Mouse (Mus musculus) heart, adult 2 months (tissue): ENCODE results near the gene Slc5a11. TPM values are rescaled to one million over a fixed set of nuclear protein-coding genes. Genes with fewer than 3 reads are reported as not detected.

Source experiments
- DNase-seq, 2 experiments: peaks; one replicate each; pipeline ENCODE4 v3.0.0; 2021
- H3K27ac ChIP-seq: fragments of 200-600 bp; 2 replicates; pipeline ENCODE4 v1.8.1; 2022
- H3K27me3 ChIP-seq: fragments of 200-500 bp; 2 replicates; pipeline ENCODE4 v1.6.1; 2012; ENCODE audit warnings: mild to moderate bottlenecking, low read length, inconsistent platforms, mixed read lengths; ENCODE audit not compliant: control insufficient read depth, insufficient read depth
- H3K36me3 ChIP-seq: fragments of 200-500 bp; 2 replicates; pipeline ENCODE4 v1.6.1; 2012; ENCODE audit warnings: low read length, inconsistent platforms; ENCODE audit not compliant: control insufficient read depth, insufficient read depth
- H3K4me1 ChIP-seq: fragments of 200-500 bp; 2 replicates; pipeline ENCODE4 v1.6.1; 2011; ENCODE audit warnings: low read length; ENCODE audit not compliant: control insufficient read depth, insufficient read depth
- H3K4me3 ChIP-seq: fragments of 200-600 bp; 2 replicates; pipeline ENCODE4 v1.8.1; 2022
- H3K79me2 ChIP-seq: fragments of 200-500 bp; replicated peaks from 2 replicates; pipeline ENCODE4 v1.6.1; 2012; ENCODE audit warnings: mild to moderate bottlenecking, inconsistent platforms, low read length, moderate library complexity, mixed read lengths; ENCODE audit not compliant: control insufficient read depth, insufficient read depth
- H3K9ac ChIP-seq: fragments of 200-500 bp; 2 replicates; pipeline ENCODE4 v1.6.1; 2012; ENCODE audit warnings: low read depth, mild to moderate bottlenecking, control low read depth, inconsistent platforms, low read length, mixed read lengths
- CTCF ChIP-seq: fragments of 200-600 bp; IDR thresholded peaks from 2 replicates; pipeline ENCODE4 v1.8.1; 2022; ENCODE audit warnings: antibody characterized with exemption, mild to moderate bottlenecking, moderate library complexity
- EP300 ChIP-seq: fragments of 200-500 bp; IDR thresholded peaks from 2 replicates; pipeline ENCODE4 v1.6.1; 2011; ENCODE audit warnings: low read depth, low read length, control low read depth; ENCODE audit not compliant: insufficient read depth
- POLR2A ChIP-seq: fragments of 200-500 bp; IDR thresholded peaks from 2 replicates; pipeline ENCODE4 v1.6.1; 2011; ENCODE audit warnings: mild to moderate bottlenecking, low read depth, low read length, control low read depth; ENCODE audit not compliant: insufficient read depth
- WGBS: fragments of 180-500 bp; shearing (Covaris S2); methylation state at CpG from one replicate; pipeline ENCODE4 v1.1.7; 2018; 5-methylcytosine and 5-hydroxymethylcytosine counted together
- intact Hi-C: fragments of 180-260 bp; cut with DNase I; formaldehyde crosslinking; loops from one replicate; pipeline ENCODE4 v1.15.1; 2025
- long read RNA-seq: library from polyadenylated mRNA; stranded (forward); transcript quantifications from one replicate; pipeline ENCODE4 v2.0.0, GENCODE M21; 2021
- polyA plus RNA-seq: library from polyadenylated mRNA; depleted of rRNA; stranded (reverse); fragments of >200 nt; gene quantifications from 2 replicates; pipeline ENCODE4 v1.2.3, GENCODE M21; 2012; rRNA removed
- total RNA-seq, 2 experiments: library from RNA; stranded (reverse); gene quantifications; 2 replicates each; pipeline ENCODE4 v1.2.3; 2021

Gene Slc5a11
- total RNA-seq (not detected), polyA plus RNA-seq (0.10 TPM in 1 of 2 replicates, not detected in the other)
- long read RNA-seq = 0 reads

DNA sequence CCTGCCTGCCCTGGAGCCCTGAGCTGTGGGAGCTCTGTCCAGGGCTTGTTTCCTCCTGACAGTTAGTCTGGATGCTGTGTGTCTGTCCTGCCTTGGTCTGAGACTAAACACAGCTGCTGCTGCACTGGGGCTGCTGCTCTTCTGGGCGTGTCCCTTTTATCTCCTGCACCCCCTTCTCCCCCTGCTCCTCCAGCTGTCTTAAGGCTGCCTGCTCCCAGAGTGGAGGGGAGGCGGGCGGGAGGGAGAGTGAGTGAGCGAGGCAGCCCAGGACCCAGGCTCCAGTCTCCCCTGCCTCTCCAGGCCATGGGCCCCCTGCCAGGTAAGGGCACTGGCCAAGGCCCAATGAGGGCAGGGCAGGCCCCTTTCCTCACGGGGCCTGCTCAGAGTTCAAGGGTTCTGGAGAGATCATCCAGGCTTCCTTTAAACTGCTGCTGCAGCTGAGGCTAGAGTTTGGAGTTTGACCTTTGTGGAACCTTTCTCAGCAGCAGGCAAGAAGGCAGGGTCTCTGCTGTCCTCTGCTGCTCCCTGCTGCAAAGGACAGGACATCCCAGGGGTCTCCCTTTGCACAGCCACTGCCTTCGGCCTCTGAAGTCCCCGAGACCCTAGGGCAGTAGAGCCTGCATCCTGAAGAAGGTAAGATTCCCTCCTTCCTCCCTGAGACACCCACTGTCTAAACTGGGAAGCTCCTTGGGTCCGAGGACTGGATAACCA is at the start of gene Slc5a11:
Slc5a11 (plus strand) TSS at position 416 of the 711 bp plus-strand sequence.
- Histone ChIP-seq H3K79me2 (no peaks in the 10 kb centered on the region), H3K36me3 (no peaks in the 10 kb centered on the region), H3K4me1 (no peaks in the 10 kb centered on the region), H3K27ac (no peak within 1 kb of the TSS), H3K27me3 (no peaks in the 10 kb centered on the region), H3K4me3 (no peak within 1 kb of the TSS), H3K9ac (no peak within 1 kb of the TSS)
- DNase-seq = peak; percentile 24 to 29
- intact Hi-C loops = no loop called here
- TF ChIP-seq CTCF (no peak), EP300 (no peak), POLR2A (no peak)
- 57% methylated on average over 8 of the region's 8 CpGs for WGBS

DNA sequence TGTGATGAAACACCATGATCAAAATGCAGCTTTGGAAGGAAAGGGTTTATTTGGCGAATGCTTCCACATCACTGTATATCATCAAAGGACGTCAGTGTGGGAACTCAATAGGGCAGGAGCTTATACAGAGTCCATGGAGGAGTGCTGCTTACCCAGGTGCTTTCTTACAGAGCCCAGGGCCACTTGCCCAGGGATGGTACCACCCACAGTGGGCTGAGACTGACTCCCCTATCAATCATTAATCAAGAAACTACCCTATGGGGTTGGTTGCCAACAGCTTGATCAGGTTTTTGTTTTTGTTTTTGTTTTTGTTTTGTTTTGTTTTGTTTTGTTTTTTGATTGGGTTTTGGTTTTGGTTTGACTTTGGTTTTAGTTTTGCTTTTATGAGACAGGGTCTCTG is 47.1 kb upstream of the Slc5a11 start:
- H3K79me2 ChIP-seq = no peaks in the 10 kb centered on the region; the same call in 1 of the 2 replicates
- H3K9ac ChIP-seq = no peak overlapping the region
- 80% methylated on average over 2 of the region's 2 CpGs for WGBS
- no peak for TF ChIP-seq POLR2A
- no peak for TF ChIP-seq CTCF
- TF ChIP-seq EP300 = no peak
- intact Hi-C loops = no loop called here
- H3K4me1 ChIP-seq = no peaks in the 10 kb centered on the region
- H3K4me3 ChIP-seq = no peak overlapping the region
- no peak overlapping the region for H3K27ac ChIP-seq
- no peak for DNase-seq
- H3K36me3 ChIP-seq = peaks cover 24% of the 10 kb centered on the region
- no peaks in the 10 kb centered on the region for H3K27me3 ChIP-seq

DNA sequence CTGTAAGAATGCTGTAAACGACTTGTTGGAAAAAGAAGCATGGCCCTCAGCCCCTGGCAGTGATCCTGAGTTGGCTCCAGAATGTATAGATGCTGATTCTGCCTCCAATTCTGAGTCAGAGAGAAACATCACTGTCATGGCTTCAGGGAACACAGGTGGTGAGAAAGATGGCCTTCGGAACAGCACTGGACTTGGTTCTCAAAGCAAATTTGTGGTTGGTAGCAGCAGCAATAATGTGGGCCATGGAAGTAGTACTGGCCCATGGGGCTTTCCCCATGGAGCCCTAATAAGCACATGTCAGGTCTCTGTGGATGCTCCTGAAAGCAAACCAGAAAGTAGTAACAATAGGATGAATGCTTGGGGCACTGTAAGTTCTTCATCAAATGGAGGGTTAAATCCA is 45.0 kb upstream of the Slc5a11 start:
- Histone ChIP-seq H3K36me3 (peaks cover 21% of the 10 kb centered on the region), H3K9ac (no peak overlapping the region), H3K79me2 (no peaks in the 10 kb centered on the region; the same call in 1 of the 2 replicates), H3K4me1 (no peaks in the 10 kb centered on the region), H3K27me3 (no peaks in the 10 kb centered on the region), H3K27ac (no peak overlapping the region), H3K4me3 (no peak overlapping the region)
- intact Hi-C loops = no loop called here
- no peak for DNase-seq
- 81% methylated on average over 2 of the region's 2 CpGs for WGBS
- TF ChIP-seq CTCF (no peak), POLR2A (no peak), EP300 (no peak)

DNA sequence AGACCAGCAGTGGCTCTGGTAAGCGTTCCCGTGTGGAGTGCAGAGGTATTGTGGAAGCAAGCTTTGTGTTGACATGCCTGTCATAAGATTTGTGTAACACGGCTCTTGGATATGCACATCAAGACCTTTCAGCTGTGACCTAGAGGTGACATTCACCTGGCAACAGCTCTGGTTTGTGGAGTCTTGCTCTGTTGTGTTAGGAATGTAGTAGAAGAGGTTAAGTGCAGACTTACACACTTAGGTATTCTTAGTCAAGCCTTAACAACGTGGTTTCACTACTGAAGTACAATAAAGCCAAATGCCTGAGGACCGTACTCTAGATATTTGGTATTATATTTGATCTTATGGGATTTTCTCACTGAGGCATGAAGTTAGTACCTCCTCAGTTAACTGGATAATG is 42.5 kb upstream of the Slc5a11 start:
- H3K9ac ChIP-seq = no peak overlapping the region
- no peak for DNase-seq
- TF ChIP-seq CTCF (no peak), EP300 (no peak), POLR2A (no peak)
- no peak overlapping the region for H3K27ac ChIP-seq
- H3K4me1 ChIP-seq = no peaks in the 10 kb centered on the region
- H3K36me3 ChIP-seq = peaks cover 14% of the 10 kb centered on the region
- no peaks in the 10 kb centered on the region for H3K27me3 ChIP-seq
- H3K79me2 ChIP-seq = no peaks in the 10 kb centered on the region; the same call in 1 of the 2 replicates
- intact Hi-C loops = no loop called here
- 71% methylated on average over 5 of the region's 5 CpGs for WGBS
- no peak overlapping the region for H3K4me3 ChIP-seq

DNA sequence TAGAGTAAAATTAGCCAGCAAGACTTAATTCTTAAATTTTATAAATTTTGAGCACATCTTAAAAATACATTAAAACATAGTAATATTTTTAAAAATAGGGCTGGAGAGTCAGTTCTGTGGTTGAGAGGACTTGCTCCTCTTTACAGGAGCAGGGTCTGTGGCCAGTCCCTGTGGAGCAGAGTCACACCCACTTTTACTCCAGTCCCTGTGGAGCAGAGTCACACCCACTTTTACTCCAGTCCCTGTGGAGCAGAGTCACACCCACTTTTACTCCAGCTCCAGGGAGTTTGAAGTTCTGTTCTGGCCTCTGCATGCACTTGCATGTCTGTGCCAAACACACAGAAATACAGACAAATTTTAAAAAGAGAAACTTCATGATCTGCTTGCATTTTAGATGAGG is 37.4 kb upstream of the Slc5a11 start:
- TF ChIP-seq POLR2A = no peak
- TF ChIP-seq EP300 = no peak
- no peak for TF ChIP-seq CTCF
- H3K4me1 ChIP-seq = no peaks in the 10 kb centered on the region
- H3K9ac ChIP-seq = no peak overlapping the region
- H3K27me3 ChIP-seq = no peaks in the 10 kb centered on the region
- H3K27ac ChIP-seq = no peak overlapping the region
- intact Hi-C loops = loop anchor here (5.0 kb wide), 1 partner anchor 50 kb away; no protein-coding TSS in a partner anchor
- no peaks in the 10 kb centered on the region for H3K79me2 ChIP-seq
- H3K36me3 ChIP-seq = peaks cover 9% of the 10 kb centered on the region
- no peak for DNase-seq
- H3K4me3 ChIP-seq = no peak overlapping the region
